Mouse (Mus musculus) heart, embryonic 15.5 days (tissue): ENCODE results near the gene Arf1. TPM values are rescaled to one million over a fixed set of nuclear protein-coding genes. Genes with fewer than 3 reads are reported as not detected.

Source experiments
- ATAC-seq: fragments of 200-750 bp; cut with Nextera tagmentation; replicated peaks from 2 replicates; pipeline ENCODE4 v1.8.0; 2017; ENCODE audit warnings: low read depth, moderate TSS enrichment; ENCODE audit not compliant: insufficient number of reproducible peaks, insufficient read depth, low FRiP score
- H3K27ac ChIP-seq: fragments of 300-500 bp; sonication (generic); 2 replicates; pipeline ENCODE4 v1.5.1; 2015; ENCODE audit warnings: mild to moderate bottlenecking, inconsistent platforms
- H3K27me3 ChIP-seq: fragments of 300-500 bp; sonication (generic); 2 replicates; pipeline ENCODE4 v1.6.1; 2015; ENCODE audit warnings: inconsistent platforms
- H3K36me3 ChIP-seq: fragments of 300-500 bp; sonication (generic); 2 replicates; pipeline ENCODE4 v1.6.1; 2015; ENCODE audit warnings: mild to moderate bottlenecking, inconsistent platforms
- H3K4me1 ChIP-seq: fragments of 300-500 bp; sonication (generic); replicated peaks from 2 replicates; pipeline ENCODE4 v1.6.1; 2015; ENCODE audit warnings: inconsistent platforms
- H3K4me2 ChIP-seq: fragments of 300-500 bp; sonication (generic); 2 replicates; pipeline ENCODE4 v1.6.1; 2015; ENCODE audit warnings: inconsistent platforms, mild to moderate bottlenecking, moderate library complexity
- H3K4me3 ChIP-seq: fragments of 300-500 bp; sonication (generic); 2 replicates; pipeline ENCODE4 v1.5.1; 2015; ENCODE audit warnings: mild to moderate bottlenecking, inconsistent platforms
- H3K9ac ChIP-seq: fragments of 300-500 bp; sonication (generic); 2 replicates; pipeline ENCODE4 v1.6.1; 2015; ENCODE audit warnings: mild to moderate bottlenecking, inconsistent platforms
- H3K9me3 ChIP-seq: fragments of 300-500 bp; sonication (generic); replicated peaks from 2 replicates; pipeline ENCODE4 v1.6.1; 2016; ENCODE audit warnings: inconsistent platforms
- WGBS: fragments of 180-500 bp; shearing (Covaris S2); methylation state at CpG from one replicate; pipeline ENCODE4 v1.1.7; 2015; ENCODE audit warnings: mixed read lengths; 5-methylcytosine and 5-hydroxymethylcytosine counted together
- polyA plus RNA-seq: library from polyadenylated mRNA; unstranded; fragments of >200 nt; fragmentation: Nextera tagmentation; extraction: Ambion mirVana; gene quantifications from 2 replicates; pipeline ENCODE4 v1.2.1, GENCODE M21; 2015

The Arf1 gene
- polyA plus RNA-seq, 1 experiment from 2014 or later, result 528 TPM

DNA sequence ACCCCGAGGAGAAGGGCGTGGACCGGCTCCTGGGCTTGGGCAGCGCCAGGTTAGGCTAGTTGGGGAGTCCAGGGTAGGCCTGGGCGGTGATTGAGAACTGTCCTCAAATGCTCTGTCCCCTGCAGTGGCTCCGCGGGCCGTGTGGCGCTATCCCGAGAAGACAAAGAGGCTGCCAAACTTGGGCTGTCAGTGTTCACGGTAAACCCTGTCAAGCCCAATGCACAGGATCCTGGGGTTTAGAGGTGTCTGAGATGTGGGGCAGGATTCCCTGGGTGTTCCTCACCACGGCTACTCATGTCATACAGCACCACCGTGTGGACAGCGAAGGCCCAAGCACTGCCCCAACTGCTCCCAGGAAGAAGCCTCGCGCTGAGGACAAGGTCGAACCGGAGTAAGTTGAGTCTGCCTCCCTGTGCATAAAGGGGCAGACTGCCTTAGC is 19.0 kb downstream of the Arf1 start:
- 9% methylated on average over 18 of the region's 18 CpGs for WGBS
- ATAC-seq, result peak; percentile 48
- peaks cover 60% of the 10 kb centered on the region for H3K36me3 ChIP-seq

DNA sequence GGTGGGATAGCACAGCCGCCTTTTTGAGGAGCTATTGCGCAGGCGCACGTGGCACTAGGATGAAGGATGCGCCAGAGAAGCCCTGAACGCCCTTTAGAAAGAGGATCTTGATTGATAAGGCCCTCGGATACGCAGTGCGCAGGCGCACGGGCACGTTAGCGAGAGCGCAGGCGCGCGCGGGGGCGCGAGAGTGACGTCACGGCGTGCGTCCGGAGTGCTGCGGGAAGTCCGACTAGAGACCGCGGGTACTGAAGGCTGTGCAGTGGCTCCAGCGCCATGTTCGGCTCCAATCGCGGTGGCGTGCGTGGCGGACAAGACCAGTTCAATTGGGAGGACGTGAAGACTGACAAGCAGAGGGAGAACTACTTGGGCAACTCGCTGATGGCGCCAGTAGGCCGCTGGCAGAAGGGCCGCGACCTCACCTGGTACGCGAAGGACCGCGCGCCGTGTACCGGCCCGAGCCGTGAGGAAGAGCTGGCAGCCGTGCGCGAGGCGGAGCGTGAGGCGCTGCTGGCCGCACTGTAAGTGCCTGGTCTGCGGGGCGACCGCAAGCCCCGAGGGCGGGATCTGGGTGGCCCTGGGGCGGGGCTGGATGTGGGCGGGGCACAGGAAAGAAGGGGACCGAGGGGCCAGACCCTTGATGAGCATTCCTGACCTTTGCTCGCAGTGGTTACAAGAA is 19.8 kb downstream of the Arf1 start, which contains the start of gene 2310033P09Rik:
Gene 2310033P09Rik, plus strand, starts transcription at position 169 of the 679 bp plus-strand sequence.
- peak within 1 kb of the TSS; percentile 99 for H3K4me3 ChIP-seq
- H3K9ac ChIP-seq, result peak within 1 kb of the TSS; percentile 95
- H3K4me2 ChIP-seq, result peak within 1 kb of the TSS; percentile 94
- ATAC-seq, result peak; percentile 83
- H3K9me3 ChIP-seq, result no peaks in the 10 kb centered on the region
- no peaks in the 10 kb centered on the region for H3K27me3 ChIP-seq
- under 1% methylated on average over 67 of the region's 67 CpGs for WGBS
- H3K4me1 ChIP-seq, result peaks cover 31% of the 10 kb centered on the region
- peaks cover 60% of the 10 kb centered on the region for H3K36me3 ChIP-seq
- H3K27ac ChIP-seq, result peak within 1 kb of the TSS; percentile 96

More for the DNA sequence above, 19.0 kb downstream of the Arf1 start:
- H3K27me3 ChIP-seq, result no peaks in the 10 kb centered on the region
- H3K4me3 ChIP-seq, result peak overlapping the region; percentile 99
- H3K4me1 ChIP-seq, result peaks cover 36% of the 10 kb centered on the region
- peak overlapping the region; percentile 96 for H3K27ac ChIP-seq
- H3K9me3 ChIP-seq, result no peaks in the 10 kb centered on the region
- peak overlapping the region; percentile 95 for H3K9ac ChIP-seq
- peak overlapping the region; percentile 94 for H3K4me2 ChIP-seq

DNA sequence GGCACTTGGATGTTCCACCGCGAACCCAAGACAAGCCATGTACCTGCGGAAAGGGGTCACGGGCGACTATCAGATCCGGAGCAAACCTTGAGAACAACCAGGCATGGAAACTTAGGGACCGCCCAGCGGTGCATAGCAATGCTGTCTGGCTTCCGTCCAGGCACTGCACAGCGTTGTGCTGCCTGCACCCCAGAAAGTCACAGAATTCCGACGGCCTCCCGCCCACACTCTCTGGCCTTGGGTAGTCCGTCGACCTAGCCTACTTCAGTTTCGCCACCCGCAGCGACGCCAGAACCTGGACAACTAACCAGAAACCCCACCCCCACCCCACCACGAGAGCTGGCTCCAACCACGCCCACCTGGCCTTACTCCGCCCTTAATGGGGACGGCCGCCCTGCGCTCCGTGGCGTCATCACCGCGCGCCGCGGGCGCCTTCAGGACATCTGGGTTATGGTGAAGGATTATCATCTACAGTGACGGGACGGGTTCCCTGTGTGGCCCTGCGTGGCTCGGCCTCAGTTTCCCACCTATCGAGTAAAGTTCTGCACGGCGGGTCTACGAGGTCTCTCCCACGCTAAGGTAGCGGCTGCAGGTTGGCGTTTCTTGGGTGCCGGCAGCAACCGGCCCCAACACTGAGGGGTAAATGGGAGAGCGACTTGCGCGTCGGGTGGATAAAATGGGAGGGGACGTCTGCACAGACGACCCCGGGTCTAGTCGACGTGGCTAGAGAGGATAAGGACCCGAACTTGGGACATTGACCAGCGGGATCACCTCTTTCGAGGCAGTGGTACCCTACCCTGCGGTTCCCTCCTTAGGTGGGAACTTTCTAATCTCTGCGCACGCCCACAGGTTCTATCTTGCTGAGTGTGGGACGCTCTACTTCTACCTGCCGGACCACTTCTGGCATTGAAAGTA is 25.7 kb downstream of the Arf1 start, which contains the start of gene Mrpl55:
Gene Mrpl55, plus strand, starts transcription at position 406 of the 915 bp plus-strand sequence.
- no peaks in the 10 kb centered on the region for H3K27me3 ChIP-seq
- no peaks in the 10 kb centered on the region for H3K9me3 ChIP-seq
- peak within 1 kb of the TSS; percentile 88 for H3K9ac ChIP-seq
- peaks cover 15% of the 10 kb centered on the region for H3K4me1 ChIP-seq
- H3K4me3 ChIP-seq, result peak within 1 kb of the TSS; percentile 81
- peak within 1 kb of the TSS; percentile 85 for H3K27ac ChIP-seq
- peaks cover 31% of the 10 kb centered on the region for H3K36me3 ChIP-seq
- ATAC-seq, result peak; percentile 90
- WGBS, result under 1% methylated on average over 63 of the region's 63 CpGs
- H3K4me2 ChIP-seq, result peak within 1 kb of the TSS; percentile 86

DNA sequence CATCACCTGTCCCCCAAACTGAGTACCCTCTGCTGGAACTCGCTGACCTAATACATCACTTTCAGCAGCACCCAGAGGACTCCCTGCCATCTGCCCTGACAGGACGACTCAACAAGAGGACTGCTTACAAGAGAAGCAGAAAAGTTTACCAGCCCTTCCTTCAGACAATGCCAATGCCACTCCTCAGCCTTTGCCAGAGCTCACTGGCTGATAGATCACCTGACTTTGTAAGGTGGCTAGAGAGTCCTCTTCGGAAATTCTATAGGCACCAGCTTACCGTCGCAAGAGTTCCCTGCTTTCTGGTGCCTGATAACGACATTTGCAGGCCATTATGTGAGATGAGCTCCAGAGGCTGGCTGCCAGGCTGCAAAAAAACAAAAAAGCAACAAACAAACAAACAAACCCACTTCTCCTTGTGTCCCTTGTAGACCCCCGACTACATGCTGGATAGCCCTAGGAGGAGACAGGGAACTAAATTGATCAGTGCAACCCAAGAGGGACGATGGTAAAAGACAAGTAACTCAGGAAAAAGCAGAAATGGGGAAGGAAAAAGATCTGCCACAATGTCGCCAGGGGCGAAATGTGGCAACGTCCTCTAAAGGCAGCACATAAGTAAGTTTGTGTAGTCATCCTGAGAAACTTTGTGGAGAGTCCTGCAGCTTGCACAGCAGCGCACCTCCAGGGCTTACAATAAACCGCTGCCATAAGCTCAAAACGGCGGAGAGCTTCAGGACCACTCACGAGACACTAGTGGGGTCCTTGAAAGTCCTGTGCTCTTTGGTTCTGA is 26.7 kb downstream of the Arf1 start:
- 25% methylated on average over 16 of the region's 16 CpGs for WGBS
- Histone ChIP-seq H3K36me3 (peaks cover 28% of the 10 kb centered on the region), H3K27ac (peak overlapping the region; percentile 85), H3K4me3 (peak overlapping the region; percentile 81), H3K9me3 (no peaks in the 10 kb centered on the region), H3K4me2 (peak overlapping the region; percentile 86), H3K4me1 (peaks cover 15% of the 10 kb centered on the region), H3K27me3 (no peaks in the 10 kb centered on the region), H3K9ac (peak overlapping the region; percentile 88)
- no peak for ATAC-seq

DNA sequence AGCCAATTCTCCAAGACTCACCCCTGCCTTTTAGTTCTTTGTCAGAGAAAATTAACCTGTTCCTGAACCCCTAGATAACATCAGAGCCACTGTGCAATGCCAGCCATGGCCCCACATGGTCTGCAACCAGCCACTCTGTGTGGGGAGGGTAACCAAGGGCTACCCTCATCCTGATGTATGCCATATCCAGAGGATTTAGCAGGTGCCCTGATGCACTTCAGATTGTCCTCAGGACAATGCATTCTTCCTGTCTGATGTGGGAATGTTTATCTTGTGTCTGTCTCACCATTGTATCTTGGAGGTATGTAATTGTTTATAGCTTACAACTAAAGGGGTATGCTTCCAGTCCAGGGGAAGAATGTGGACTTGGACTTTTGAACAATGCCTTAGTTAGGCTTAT is 31.8 kb downstream of the Arf1 start:
- Histone ChIP-seq H3K27ac (no peak overlapping the region), H3K27me3 (no peaks in the 10 kb centered on the region)

DNA sequence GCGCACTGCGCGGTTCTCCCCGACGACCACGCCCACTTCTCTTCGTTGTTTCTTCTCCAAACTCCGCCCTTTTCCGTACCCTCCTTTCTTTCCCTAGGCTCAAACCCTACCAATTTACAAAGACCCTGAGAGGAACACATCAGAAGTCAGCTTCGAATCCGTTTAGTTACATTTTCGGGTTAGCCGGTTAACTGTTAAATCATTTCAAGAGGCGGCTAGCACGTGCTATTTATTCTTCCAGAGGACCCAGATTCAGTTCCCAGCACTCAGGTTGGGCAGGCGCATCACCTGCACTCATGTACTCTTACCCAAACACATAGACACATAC is 36.0 kb downstream of the Arf1 start, which contains the start of gene Guk1:
Gene Guk1, minus strand, starts transcription at position 154 of the 328 bp plus-strand sequence.
- no peak for ATAC-seq
- H3K4me1 ChIP-seq, result peaks cover 11% of the 10 kb centered on the region
- 6% methylated on average over 16 of the region's 16 CpGs for WGBS

More for the DNA sequence above, 31.8 kb downstream of the Arf1 start:
- Histone ChIP-seq H3K36me3 (peaks cover 5% of the 10 kb centered on the region; the same call in 1 of the 2 replicates), H3K4me3 (no peak overlapping the region), H3K9me3 (no peaks in the 10 kb centered on the region), H3K4me1 (peaks cover 5% of the 10 kb centered on the region), H3K4me2 (no peak overlapping the region), H3K9ac (no peak overlapping the region)
- ATAC-seq, result no peak

DNA sequence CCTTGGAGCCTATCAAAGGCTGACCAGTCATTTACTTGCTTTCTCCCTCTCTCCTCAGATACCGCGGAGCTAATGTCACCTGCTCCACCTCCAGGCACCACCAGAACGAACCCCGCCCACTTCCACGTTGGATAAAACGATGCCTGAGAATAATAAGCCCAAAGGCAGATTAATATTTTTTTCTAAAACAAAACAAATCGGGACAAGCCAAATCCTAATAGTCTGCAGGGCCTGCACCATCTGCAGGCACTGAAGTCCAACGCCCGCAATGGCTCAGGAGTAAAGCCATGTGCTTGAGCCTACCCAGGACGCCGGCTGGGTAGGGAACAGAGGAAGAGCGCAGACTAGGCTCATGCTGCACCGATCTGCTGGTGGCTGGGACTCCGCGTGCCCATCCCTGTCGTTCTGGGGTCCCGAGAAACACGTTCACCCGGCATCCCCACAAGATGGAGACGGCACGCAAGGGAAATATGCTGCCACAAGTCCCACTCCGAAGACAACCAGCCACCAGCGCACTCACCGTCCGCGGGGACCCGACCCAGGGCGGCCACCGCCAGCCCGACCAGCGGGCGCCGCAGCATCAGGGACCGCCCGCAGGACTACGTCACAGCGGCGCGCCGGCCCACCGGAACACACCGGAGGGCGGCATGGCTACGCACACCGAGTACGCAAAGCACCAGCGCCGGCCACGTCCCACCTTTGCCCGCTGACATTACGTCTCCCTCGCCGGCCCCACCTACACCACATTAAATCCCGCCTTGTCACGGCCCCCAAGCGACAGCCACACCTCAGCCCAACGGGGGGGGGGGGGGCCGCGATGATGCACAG is 36.6 kb downstream of the Arf1 start:
- Histone ChIP-seq H3K4me2 (peak overlapping the region; percentile 74), H3K27ac (peak overlapping the region; percentile 92), H3K27me3 (no peaks in the 10 kb centered on the region), H3K9me3 (no peaks in the 10 kb centered on the region), H3K4me3 (peak overlapping the region; percentile 77), H3K36me3 (no peaks in the 10 kb centered on the region), H3K4me1 (peaks cover 11% of the 10 kb centered on the region), H3K9ac (peak overlapping the region; percentile 75)
- 1% methylated on average over 54 of the region's 59 CpGs for WGBS
- ATAC-seq, result peak; percentile 96

More for the DNA sequence above, 36.0 kb downstream of the Arf1 start, which contains the start of gene Guk1:
- Histone ChIP-seq H3K4me3 (peak within 1 kb of the TSS; percentile 77), H3K27ac (peak within 1 kb of the TSS; percentile 92), H3K9ac (peak within 1 kb of the TSS; percentile 75), H3K9me3 (no peaks in the 10 kb centered on the region), H3K4me2 (peak within 1 kb of the TSS; percentile 74), H3K27me3 (no peaks in the 10 kb centered on the region), H3K36me3 (no peaks in the 10 kb centered on the region)

DNA sequence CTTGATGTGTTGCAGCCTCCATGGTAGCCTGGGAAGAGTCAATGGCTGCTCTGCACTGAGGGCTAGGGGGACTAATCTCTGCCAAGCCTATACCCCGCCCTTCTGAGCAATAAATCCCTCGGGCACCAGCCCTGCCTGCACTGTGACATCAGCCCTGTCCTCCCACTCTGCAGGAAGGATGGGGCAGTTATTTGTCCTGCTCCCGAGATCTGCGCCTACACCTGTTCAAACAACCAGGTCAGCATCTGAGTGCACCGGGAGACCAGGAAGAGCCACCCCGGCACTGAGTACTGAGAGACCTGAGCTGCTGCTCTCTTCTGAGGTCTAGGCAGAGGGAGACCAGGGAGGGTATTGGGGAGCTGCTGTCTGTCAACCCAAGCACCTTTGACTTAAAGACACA is 40.4 kb downstream of the Arf1 start:
- Histone ChIP-seq H3K9ac (no peak overlapping the region), H3K36me3 (peaks cover 8% of the 10 kb centered on the region; the same call in 1 of the 2 replicates), H3K9me3 (no peaks in the 10 kb centered on the region), H3K27me3 (no peaks in the 10 kb centered on the region), H3K4me1 (peaks cover 26% of the 10 kb centered on the region), H3K4me3 (no peak overlapping the region), H3K27ac (no peak overlapping the region), H3K4me2 (no peak overlapping the region)
- 79% methylated on average over 6 of the region's 6 CpGs for WGBS
- ATAC-seq, result no peak

DNA sequence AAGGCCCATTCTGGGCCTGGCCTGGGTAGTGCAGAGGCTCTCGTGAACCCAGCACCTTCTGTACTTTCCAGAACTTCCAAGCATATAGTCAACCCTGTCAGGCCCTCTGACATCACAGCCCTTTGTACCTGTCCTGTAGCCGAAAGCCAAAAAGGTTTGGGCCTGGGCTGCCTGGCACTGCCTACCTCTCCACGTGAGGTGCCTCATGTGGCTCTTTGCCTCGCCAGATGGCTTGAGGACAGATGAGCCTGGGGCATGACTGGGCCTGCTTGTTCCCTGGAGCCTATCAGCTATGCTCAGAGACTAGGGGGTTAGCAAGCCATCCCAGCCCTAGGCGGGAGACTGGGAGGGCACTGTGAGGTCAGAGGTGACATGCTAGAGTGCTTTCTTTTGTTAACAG is 42.6 kb downstream of the Arf1 start:
- no peak overlapping the region for H3K4me3 ChIP-seq
- peaks cover 8% of the 10 kb centered on the region; the same call in 1 of the 2 replicates for H3K36me3 ChIP-seq
- peaks cover 25% of the 10 kb centered on the region for H3K4me1 ChIP-seq
- no peak overlapping the region for H3K27ac ChIP-seq
- H3K4me2 ChIP-seq, result no peak overlapping the region
- 85% methylated on average over 5 of the region's 5 CpGs for WGBS
- no peak for ATAC-seq
- H3K9ac ChIP-seq, result no peak overlapping the region
- H3K9me3 ChIP-seq, result no peaks in the 10 kb centered on the region
- H3K27me3 ChIP-seq, result no peaks in the 10 kb centered on the region

DNA sequence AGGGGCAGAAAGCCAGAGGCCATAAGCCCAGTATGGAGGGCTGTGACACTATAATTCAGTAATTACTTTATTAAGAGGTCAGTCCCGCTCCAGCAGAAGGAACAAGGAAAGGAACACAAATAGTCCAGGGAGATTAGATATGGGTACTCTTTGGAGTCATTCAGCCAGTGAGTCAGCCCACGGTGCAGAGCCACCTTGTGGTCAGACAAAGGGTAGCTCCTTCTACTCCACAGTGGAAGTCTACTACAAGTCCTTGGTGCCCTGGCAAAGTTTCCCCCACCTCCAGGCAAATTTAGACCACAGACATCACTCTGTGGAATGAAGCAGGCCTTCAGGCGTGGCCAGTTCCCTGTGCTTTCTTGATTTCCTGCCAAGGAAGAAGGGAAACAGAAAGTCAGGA is 44.2 kb downstream of the Arf1 start:
- 8% methylated on average over 3 of the region's 3 CpGs for WGBS
- ATAC-seq, result peak; percentile 47
- Histone ChIP-seq H3K27me3 (peaks cover 6% of the 10 kb centered on the region; the same call in 1 of the 2 replicates), H3K9ac (peak overlapping the region; percentile 32; the same call in 1 of the 2 replicates), H3K4me3 (no peak overlapping the region), H3K4me1 (peaks cover 26% of the 10 kb centered on the region), H3K27ac (peak overlapping the region; percentile 78), H3K4me2 (peak overlapping the region; percentile 33), H3K9me3 (no peaks in the 10 kb centered on the region), H3K36me3 (peaks cover 8% of the 10 kb centered on the region; the same call in 1 of the 2 replicates)
